Mouse (Mus musculus) limb, embryonic 10.5 days (tissue): ENCODE measurements at regions not wholly inside any gene's neighbourhood (a gene's known extent, or its start where the extent isn't known, plus 50 kb on each side); places are given as distances from the start of the nearest gene placed in this dataset.
"Not testable (repeated sequence)": the region's sequence is repeated elsewhere in the genome, so short reads cannot be mapped to it uniquely, and the experiment has no call there.

Experiments
- DNase-seq: peaks from one replicate; pipeline ENCODE4 v3.0.0-alpha.2; 2017; ENCODE audit warnings: low spot score
- H3K27ac ChIP-seq: fragments of 300-500 bp; sonication (generic); 2 replicates; pipeline ENCODE4 v1.5.1; 2016; ENCODE audit warnings: mild to moderate bottlenecking
- H3K27me3 ChIP-seq: fragments of 300-500 bp; sonication (generic); 2 replicates; pipeline ENCODE4 v1.6.1; 2016; ENCODE audit warnings: low read depth, mild to moderate bottlenecking; ENCODE audit not compliant: poor library complexity, severe bottlenecking
- H3K36me3 ChIP-seq: fragments of 300-500 bp; sonication (generic); 2 replicates; pipeline ENCODE4 v1.6.1; 2016; ENCODE audit warnings: mild to moderate bottlenecking, moderate library complexity
- H3K4me1 ChIP-seq: fragments of 300-500 bp; sonication (generic); 2 replicates; pipeline ENCODE4 v1.6.1; 2016
- H3K4me3 ChIP-seq: fragments of 300-500 bp; sonication (generic); 2 replicates; pipeline ENCODE4 v1.5.1; 2016; ENCODE audit warnings: mild to moderate bottlenecking, moderate library complexity
- H3K9me3 ChIP-seq: fragments of 300-500 bp; sonication (generic); replicated peaks from 2 replicates; pipeline ENCODE4 v1.6.1; 2016; ENCODE audit warnings: mild to moderate bottlenecking
- WGBS: fragments of 180-500 bp; shearing (Covaris S2); methylation state at CpG from one replicate; pipeline ENCODE4 v1.1.7; 2016; 5-methylcytosine and 5-hydroxymethylcytosine counted together

- 76% methylated on average over 1 of the region's 1 CpGs for WGBS
- DNase-seq, result no peak
- H3K27ac ChIP-seq, result no peak overlapping the region
- H3K4me3 ChIP-seq, result no peak overlapping the region
- H3K4me1 ChIP-seq, result no peaks in the 10 kb centered on the region
- H3K27me3 ChIP-seq, result no peaks in the 10 kb centered on the region
- H3K9me3 ChIP-seq, result no peaks in the 10 kb centered on the region
- no peaks in the 10 kb centered on the region for H3K36me3 ChIP-seq
These were observed 74.1 kb upstream of the Speer2 start for GRCm38 (mm10) chr16:69937514-69938194.

- H3K9me3 ChIP-seq, result no peaks in the 10 kb centered on the region
- H3K27ac ChIP-seq, result no peak overlapping the region
- no peaks in the 10 kb centered on the region for H3K27me3 ChIP-seq
- no peak for DNase-seq
- WGBS, result 64% methylated on average over 1 of the region's 1 CpGs
- no peak overlapping the region for H3K4me3 ChIP-seq
- H3K36me3 ChIP-seq, result no peaks in the 10 kb centered on the region
- H3K4me1 ChIP-seq, result no peaks in the 10 kb centered on the region
These were observed 80.1 kb upstream of the Speer2 start for GRCm38 (mm10) chr16:69943635-69944034.

- 94% methylated on average over 10 of the region's 10 CpGs for WGBS
- Histone ChIP-seq H3K9me3 (no peaks in the 10 kb centered on the region), H3K4me1 (no peaks in the 10 kb centered on the region), H3K27me3 (no peaks in the 10 kb centered on the region), H3K27ac (no peak overlapping the region), H3K36me3 (no peaks in the 10 kb centered on the region), H3K4me3 (no peak overlapping the region)
- DNase-seq, result no peak
These were observed 85.2 kb upstream of the Speer2 start for GRCm38 (mm10) chr16:69948783-69949182.

- DNase-seq, result no peak
- H3K27me3 ChIP-seq, result no peaks in the 10 kb centered on the region
- WGBS, result 90% methylated on average over 7 of the region's 7 CpGs
- H3K4me1 ChIP-seq, result no peaks in the 10 kb centered on the region
- H3K27ac ChIP-seq, result no peak overlapping the region
- H3K4me3 ChIP-seq, result no peak overlapping the region
- no peaks in the 10 kb centered on the region for H3K36me3 ChIP-seq
- H3K9me3 ChIP-seq, result no peaks in the 10 kb centered on the region
These were observed 85.8 kb upstream of the Speer2 start for GRCm38 (mm10) chr16:69949339-69949738.

GRCm38 (mm10) chr16:69951581-69951980 lies 88.0 kb upstream of the Speer2 start:
- no peak overlapping the region for H3K4me3 ChIP-seq
- no peaks in the 10 kb centered on the region for H3K27me3 ChIP-seq
- no peaks in the 10 kb centered on the region for H3K36me3 ChIP-seq
- WGBS, result 81% methylated on average over 2 of the region's 2 CpGs
- no peaks in the 10 kb centered on the region for H3K4me1 ChIP-seq
- no peak for DNase-seq
- no peaks in the 10 kb centered on the region for H3K9me3 ChIP-seq
- no peak overlapping the region for H3K27ac ChIP-seq

GRCm38 (mm10) chr16:69966561-69966960 lies 103.0 kb upstream of the Speer2 start:
- H3K9me3 ChIP-seq, H3K27me3 ChIP-seq, H3K4me3 ChIP-seq, H3K27ac ChIP-seq, DNase-seq, H3K4me1 ChIP-seq, H3K36me3 ChIP-seq: not testable (repeated sequence)
- 91% methylated on average over 7 of the region's 7 CpGs for WGBS

GRCm38 (mm10) chr16:69979813-69980527 lies 116.4 kb upstream of the Speer2 start:
- H3K27me3 ChIP-seq, result no peaks in the 10 kb centered on the region
- no peak overlapping the region for H3K4me3 ChIP-seq
- H3K4me1 ChIP-seq, result peaks cover 33% of the 10 kb centered on the region
- 48% methylated on average over 3 of the region's 3 CpGs for WGBS
- no peaks in the 10 kb centered on the region for H3K36me3 ChIP-seq
- peak; percentile 37 for DNase-seq
- H3K9me3 ChIP-seq, result no peaks in the 10 kb centered on the region
- H3K27ac ChIP-seq, result no peak overlapping the region; the same call in 1 of the 2 replicates

GRCm38 (mm10) chr16:69984320-69984719 lies 120.8 kb upstream of the Speer2 start:
- Histone ChIP-seq H3K27me3 (no peaks in the 10 kb centered on the region), H3K4me3 (no peak overlapping the region), H3K4me1 (peaks cover 14% of the 10 kb centered on the region), H3K9me3 (no peaks in the 10 kb centered on the region), H3K36me3 (no peaks in the 10 kb centered on the region), H3K27ac (no peak overlapping the region)
- no peak for DNase-seq
- 66% methylated on average over 5 of the region's 5 CpGs for WGBS

- WGBS, result 72% methylated on average over 3 of the region's 3 CpGs
- no peaks in the 10 kb centered on the region for H3K27me3 ChIP-seq
- no peak overlapping the region for H3K27ac ChIP-seq
- DNase-seq, result no peak
- no peak overlapping the region for H3K4me3 ChIP-seq
- H3K36me3 ChIP-seq, result no peaks in the 10 kb centered on the region
- no peaks in the 10 kb centered on the region for H3K4me1 ChIP-seq
- no peaks in the 10 kb centered on the region for H3K9me3 ChIP-seq
These were observed 128.4 kb upstream of the Speer2 start for GRCm38 (mm10) chr16:69991907-69992470.

- no peak for DNase-seq
- Histone ChIP-seq H3K9me3 (no peaks in the 10 kb centered on the region), H3K27ac (no peak overlapping the region), H3K4me1 (no peaks in the 10 kb centered on the region), H3K36me3 (no peaks in the 10 kb centered on the region), H3K27me3 (no peaks in the 10 kb centered on the region), H3K4me3 (no peak overlapping the region)
- 87% methylated on average over 4 of the region's 4 CpGs for WGBS
These were observed 129.2 kb upstream of the Speer2 start for GRCm38 (mm10) chr16:69992715-69993114.

- 89% methylated on average over 2 of the region's 2 CpGs for WGBS
- Histone ChIP-seq H3K4me3 (no peak overlapping the region), H3K9me3 (no peaks in the 10 kb centered on the region), H3K4me1 (no peaks in the 10 kb centered on the region), H3K36me3 (no peaks in the 10 kb centered on the region), H3K27me3 (no peaks in the 10 kb centered on the region), H3K27ac (no peak overlapping the region)
- no peak for DNase-seq
These were observed 143.3 kb upstream of the Speer2 start for GRCm38 (mm10) chr16:70006863-70007262.

GRCm38 (mm10) chr16:70016980-70017379 lies 153.4 kb upstream of the Speer2 start:
- H3K27ac ChIP-seq, result no peak overlapping the region
- no peaks in the 10 kb centered on the region for H3K27me3 ChIP-seq
- 89% methylated on average over 1 of the region's 1 CpGs for WGBS
- H3K4me1 ChIP-seq, result no peaks in the 10 kb centered on the region
- no peaks in the 10 kb centered on the region for H3K9me3 ChIP-seq
- H3K4me3 ChIP-seq, result no peak overlapping the region
- DNase-seq, result no peak
- no peaks in the 10 kb centered on the region for H3K36me3 ChIP-seq

GRCm38 (mm10) chr16:70019564-70019963 lies 156.0 kb upstream of the Speer2 start:
- Histone ChIP-seq H3K4me1 (no peaks in the 10 kb centered on the region), H3K36me3 (no peaks in the 10 kb centered on the region), H3K27ac (no peak overlapping the region), H3K9me3 (no peaks in the 10 kb centered on the region), H3K4me3 (no peak overlapping the region), H3K27me3 (no peaks in the 10 kb centered on the region)
- WGBS, result 94% methylated on average over 2 of the region's 2 CpGs
- no peak for DNase-seq
